Mouse (Mus musculus): ENCODE measurements at regions not wholly inside any gene's neighbourhood (a gene's known extent, or its start where the extent isn't known, plus 50 kb on each side); places are given as distances from the start of the nearest gene placed in this dataset.
A peak's percentile ranks its signal among the peaks of the same experiment; 100 is the strongest.

DNA sequence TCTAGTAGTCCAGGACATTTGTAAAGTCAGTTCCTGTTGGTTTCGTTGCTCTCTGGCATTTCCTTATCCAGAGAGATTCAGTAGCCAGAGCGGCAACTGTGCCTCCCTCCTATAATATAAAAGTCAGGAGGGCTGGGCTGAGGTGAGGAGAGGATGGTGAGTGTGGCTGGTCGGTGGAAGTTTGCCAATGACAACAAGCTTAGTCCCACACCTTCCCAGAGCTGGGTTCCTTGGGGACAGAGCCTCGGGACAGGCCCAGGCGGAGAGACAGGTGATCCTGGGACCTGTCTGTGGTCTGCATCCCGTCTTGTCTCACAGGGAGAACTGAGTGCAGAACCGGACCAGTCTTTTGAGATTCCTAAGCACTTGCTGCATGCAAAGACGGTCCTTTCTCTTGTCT is 136.5 kb downstream of the Gadd45g start:
- Histone ChIP-seq H3K36me3 (no peaks in the 10 kb centered on the region), H3K4me3 (no peak overlapping the region), H3K27ac (0 out of 2 replicates have a peak overlapping the region, but pooled peaks have one; percentile 35), H3K9me3 (peaks cover 4% of the 10 kb centered on the region; the same call in 1 of the 2 replicates), H3K27me3 (ENCODE audit: insufficient read depth, poor library complexity, severe bottlenecking) (no peaks in the 10 kb centered on the region), H3K4me1 (replicated peaks) (peaks cover 9% of the 10 kb centered on the region)
- no peak for DNase-seq (ENCODE audit: low spot score)
- WGBS = 90% methylated on average over 8 of the region's 8 CpGs

DNA sequence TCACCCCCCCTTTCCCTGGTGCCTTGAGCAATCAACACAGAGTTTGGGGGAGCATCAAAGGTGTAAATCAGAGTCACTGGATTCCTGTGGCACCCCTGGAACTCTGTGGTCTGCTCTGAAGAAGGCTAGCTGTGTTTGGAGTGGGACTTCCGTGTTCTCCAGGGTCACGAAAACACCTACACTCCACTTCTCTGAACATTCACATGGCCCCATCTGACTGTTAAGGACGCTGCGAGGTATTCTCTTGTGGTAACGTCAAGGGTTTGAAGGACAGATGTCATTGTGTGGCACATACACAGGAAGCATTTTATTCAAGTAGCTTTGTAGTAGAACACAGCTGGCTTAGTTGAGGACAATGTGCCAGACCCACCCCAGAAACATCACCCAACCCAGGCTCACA is 137.1 kb downstream of the Gadd45g start:
- Histone ChIP-seq H3K36me3 (no peaks in the 10 kb centered on the region), H3K4me1 (replicated peaks) (peaks cover 9% of the 10 kb centered on the region), H3K27ac (no peak overlapping the region), H3K4me3 (no peak overlapping the region), H3K27me3 (ENCODE audit: insufficient read depth, poor library complexity, severe bottlenecking) (no peaks in the 10 kb centered on the region), H3K9me3 (no peaks in the 10 kb centered on the region)
- 89% methylated on average over 5 of the region's 5 CpGs for WGBS
- no peak for DNase-seq (ENCODE audit: low spot score)

DNA sequence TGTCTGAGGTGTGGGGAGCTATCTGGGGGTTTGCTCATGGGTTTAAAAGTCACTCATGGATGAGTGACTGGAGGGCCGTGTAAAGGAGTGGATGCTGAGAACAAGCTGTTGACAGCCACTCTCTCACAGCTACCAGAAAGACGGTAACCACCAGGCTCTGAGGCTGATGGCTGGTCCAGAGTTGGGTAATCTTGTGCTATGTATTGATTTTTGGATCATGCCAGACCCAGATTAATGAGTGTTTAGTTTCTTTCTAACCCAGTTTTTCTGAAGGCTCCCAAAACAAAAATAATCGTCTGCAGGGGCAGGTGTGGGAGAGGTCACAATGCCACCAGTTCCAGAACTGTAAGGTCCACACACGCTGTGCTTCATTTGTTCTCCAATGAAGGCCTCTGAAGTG is 144.9 kb downstream of the Gadd45g start:
- no peaks in the 10 kb centered on the region for H3K36me3 ChIP-seq
- no peaks in the 10 kb centered on the region for H3K9me3 ChIP-seq
- DNase-seq (ENCODE audit: low spot score) = no peak
- 88% methylated on average over 4 of the region's 4 CpGs for WGBS
- H3K4me1 ChIP-seq (replicated peaks) = peaks cover under 1% of the 10 kb centered on the region; the same call in 1 of the 2 replicates
- no peaks in the 10 kb centered on the region for H3K27me3 ChIP-seq (ENCODE audit: insufficient read depth, poor library complexity, severe bottlenecking)
- H3K4me3 ChIP-seq = no peak overlapping the region
- H3K27ac ChIP-seq = no peak overlapping the region

DNA sequence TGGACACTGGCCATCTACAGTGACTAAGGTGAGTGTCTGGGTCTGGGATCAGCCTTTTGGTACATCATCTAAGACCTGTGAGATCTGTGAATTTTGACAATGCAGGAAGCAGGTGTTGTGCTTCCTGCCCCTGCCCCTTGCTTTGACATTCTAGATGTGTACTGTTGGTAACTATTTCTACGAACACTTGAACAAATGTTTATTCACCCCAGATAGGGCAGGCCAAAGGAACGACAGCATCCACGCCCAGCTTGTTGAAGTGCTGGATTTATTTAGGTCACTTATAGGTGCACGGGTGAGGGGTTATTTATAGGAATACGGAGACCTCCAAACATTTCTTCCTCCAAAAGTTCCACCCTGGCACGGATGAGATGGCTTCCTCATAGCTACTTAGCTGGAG is 146.4 kb downstream of the Gadd45g start:
- Histone ChIP-seq H3K27ac (no peak overlapping the region), H3K9me3 (no peaks in the 10 kb centered on the region), H3K36me3 (no peaks in the 10 kb centered on the region), H3K4me1 (replicated peaks) (peaks cover 5% of the 10 kb centered on the region; the same call in 1 of the 2 replicates), H3K27me3 (ENCODE audit: insufficient read depth, poor library complexity, severe bottlenecking) (no peaks in the 10 kb centered on the region), H3K4me3 (no peak overlapping the region)
- DNase-seq (ENCODE audit: low spot score) = no peak
- 88% methylated on average over 6 of the region's 6 CpGs for WGBS

DNA sequence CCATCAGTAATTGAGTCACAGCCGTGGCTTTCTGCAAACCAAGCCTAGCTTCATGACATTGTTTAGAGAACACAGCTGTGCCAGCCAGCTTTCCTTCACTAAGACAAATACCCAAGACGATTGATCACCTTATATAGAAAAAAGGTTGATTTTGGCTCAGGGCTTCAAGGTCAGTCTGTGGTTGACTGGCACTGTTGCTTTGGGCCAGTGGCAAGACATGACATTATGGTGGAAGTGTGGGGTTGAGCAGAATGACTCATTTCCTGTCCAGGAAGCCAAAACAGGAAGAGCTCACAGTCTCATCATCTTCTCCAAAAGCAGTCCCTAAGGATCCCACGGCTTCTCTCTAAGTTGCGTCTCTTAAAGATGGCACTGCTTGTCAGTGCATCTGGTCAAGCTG is 149.7 kb downstream of the Gadd45g start:
- no peak for DNase-seq (ENCODE audit: low spot score)
- no peak overlapping the region; the same call in 1 of the 2 replicates for H3K27ac ChIP-seq
- no peaks in the 10 kb centered on the region for H3K36me3 ChIP-seq
- no peaks in the 10 kb centered on the region for H3K9me3 ChIP-seq
- H3K4me1 ChIP-seq (replicated peaks) = peaks cover 7% of the 10 kb centered on the region; the same call in 1 of the 2 replicates
- no peak overlapping the region for H3K4me3 ChIP-seq
- 80% methylated on average over 4 of the region's 4 CpGs for WGBS
- H3K27me3 ChIP-seq (ENCODE audit: insufficient read depth, poor library complexity, severe bottlenecking) = no peaks in the 10 kb centered on the region

DNA sequence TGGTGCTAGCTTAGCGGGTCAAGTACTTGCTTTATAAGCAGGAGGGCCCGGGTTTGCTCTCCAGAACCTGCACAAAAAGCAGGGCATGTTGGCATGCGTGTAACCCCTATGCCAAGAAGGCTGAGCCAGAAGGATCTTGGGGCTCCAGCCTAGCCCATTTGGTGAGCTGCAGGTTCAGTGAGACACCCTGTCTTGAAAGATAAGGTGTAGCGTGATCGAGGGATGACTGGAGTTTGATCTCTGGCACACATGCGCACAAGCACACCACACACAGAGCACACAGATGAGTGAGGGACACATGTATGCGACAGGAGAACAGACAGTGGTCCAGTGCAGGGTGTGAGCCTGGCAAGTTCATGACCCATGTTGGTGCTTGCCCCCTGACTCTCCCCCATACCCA is 152.1 kb downstream of the Gadd45g start:
- WGBS = 94% methylated on average over 7 of the region's 7 CpGs
- Histone ChIP-seq H3K4me3 (no peak overlapping the region), H3K36me3 (no peaks in the 10 kb centered on the region), H3K27ac (no peak overlapping the region), H3K27me3 (ENCODE audit: insufficient read depth, poor library complexity, severe bottlenecking) (no peaks in the 10 kb centered on the region), H3K9me3 (no peaks in the 10 kb centered on the region), H3K4me1 (replicated peaks) (peaks cover 7% of the 10 kb centered on the region; the same call in 1 of the 2 replicates)
- no peak for DNase-seq (ENCODE audit: low spot score)

DNA sequence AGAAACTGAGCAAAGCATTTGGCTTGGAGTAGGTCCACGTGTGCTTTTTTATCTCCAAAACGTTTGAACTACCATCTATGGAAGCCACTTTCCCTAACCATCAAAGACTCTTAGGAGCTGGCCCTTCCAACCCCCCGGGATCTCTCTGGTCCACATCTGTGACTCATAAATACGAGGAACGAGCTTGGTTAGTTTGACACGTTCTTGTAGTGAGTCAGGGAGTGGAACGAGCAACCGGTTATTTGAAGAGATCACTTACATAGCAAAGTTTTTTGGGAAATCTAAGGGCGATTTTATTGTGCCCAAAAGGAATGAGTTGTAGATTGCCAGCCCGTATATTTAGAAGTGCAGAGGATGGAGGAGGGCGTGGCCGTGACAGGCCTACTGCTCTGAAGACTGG is 155.3 kb downstream of the Gadd45g start:
- H3K4me3 ChIP-seq = no peak overlapping the region
- 74% methylated on average over 12 of the region's 12 CpGs for WGBS
- no peak for DNase-seq (ENCODE audit: low spot score)
- H3K36me3 ChIP-seq = no peaks in the 10 kb centered on the region
- no peak overlapping the region for H3K27ac ChIP-seq
- H3K4me1 ChIP-seq (replicated peaks) = peaks cover 3% of the 10 kb centered on the region; the same call in 1 of the 2 replicates
- no peaks in the 10 kb centered on the region for H3K27me3 ChIP-seq (ENCODE audit: insufficient read depth, poor library complexity, severe bottlenecking)
- no peaks in the 10 kb centered on the region for H3K9me3 ChIP-seq

DNA sequence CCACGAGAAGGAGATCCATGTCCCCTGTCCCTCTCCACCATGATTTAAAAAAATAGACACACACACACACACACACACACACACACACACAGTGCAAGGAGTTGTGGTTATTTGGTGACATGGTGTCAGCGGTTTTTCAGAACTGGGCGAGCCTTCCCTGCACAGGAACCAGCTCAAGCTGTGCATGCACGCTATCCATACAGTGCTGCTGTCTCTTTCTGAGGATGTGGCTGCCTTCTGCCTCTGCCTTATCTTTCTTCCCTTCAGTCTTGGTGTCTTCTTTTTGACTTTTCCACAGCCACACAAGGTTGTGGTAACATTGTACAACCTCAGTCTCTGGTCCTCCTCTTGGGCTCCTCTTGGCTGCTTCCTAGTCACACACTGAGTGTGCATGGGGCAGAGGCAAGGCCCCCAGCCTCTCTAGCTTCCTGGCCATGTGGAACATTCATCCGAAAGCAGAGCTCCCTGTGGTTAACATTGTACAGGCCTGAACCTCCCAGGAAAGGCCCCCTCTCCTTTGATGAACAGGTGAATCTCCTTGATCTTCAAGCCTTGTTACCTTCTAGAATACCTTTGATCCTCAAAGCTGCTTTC is 157.6 kb downstream of the Gadd45g start:
- Histone ChIP-seq H3K27me3 (ENCODE audit: insufficient read depth, poor library complexity, severe bottlenecking) (no peaks in the 10 kb centered on the region), H3K4me3 (no peak overlapping the region), H3K27ac (no peak overlapping the region), H3K9me3 (no peaks in the 10 kb centered on the region), H3K36me3 (no peaks in the 10 kb centered on the region), H3K4me1 (replicated peaks) (peaks cover 3% of the 10 kb centered on the region)
- WGBS = 87% methylated on average over 5 of the region's 5 CpGs
- DNase-seq (ENCODE audit: low spot score) = no peak

DNA sequence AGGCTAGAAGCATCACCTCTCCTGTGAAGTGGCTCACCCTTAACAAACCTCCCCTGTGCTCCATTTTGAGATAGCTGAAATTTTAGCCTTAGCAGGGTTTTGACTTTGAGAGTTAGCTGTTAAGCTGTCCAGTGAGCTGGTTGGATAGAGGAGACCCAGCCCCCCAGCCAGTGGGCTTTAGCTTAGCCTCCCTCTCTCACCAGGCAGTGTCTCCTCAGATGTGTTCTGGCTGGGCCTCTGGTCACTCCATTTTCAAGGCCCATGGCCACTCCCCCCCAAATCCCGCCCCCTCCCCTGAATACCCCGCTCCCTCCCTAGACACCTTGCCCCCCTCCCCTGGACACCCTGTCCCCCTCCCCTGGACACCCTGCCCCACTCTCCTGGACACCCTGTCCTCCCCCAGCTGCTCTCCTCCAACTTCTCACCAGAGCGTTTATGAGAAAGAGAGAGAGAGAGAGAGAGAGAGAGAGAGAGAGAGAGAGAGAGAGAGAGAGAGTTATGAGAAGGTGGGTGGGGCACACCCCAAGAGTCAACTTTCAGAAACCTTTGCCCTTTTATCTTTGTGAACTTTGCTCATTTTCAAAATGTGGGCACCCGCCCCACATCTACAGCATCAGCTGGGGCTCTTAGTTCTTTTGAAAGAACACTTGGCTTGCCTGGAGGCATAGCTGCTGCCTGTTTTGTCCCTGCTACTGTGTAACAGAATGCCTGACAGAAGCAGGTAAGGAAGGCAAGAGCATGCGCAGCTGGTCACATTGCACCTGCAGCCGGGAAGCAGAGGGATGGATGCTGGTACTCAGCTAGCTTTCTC is 161.3 kb downstream of the Gadd45g start:
- Histone ChIP-seq H3K9me3 (no peaks in the 10 kb centered on the region), H3K4me1 (replicated peaks) (no peaks in the 10 kb centered on the region; the same call in 1 of the 2 replicates), H3K27ac (no peak overlapping the region), H3K4me3 (no peak overlapping the region), H3K27me3 (ENCODE audit: insufficient read depth, poor library complexity, severe bottlenecking) (no peaks in the 10 kb centered on the region; the same call in 1 of the 2 replicates), H3K36me3 (no peaks in the 10 kb centered on the region)
- DNase-seq (ENCODE audit: low spot score) = no peak
- 79% methylated on average over 6 of the region's 6 CpGs for WGBS

DNA sequence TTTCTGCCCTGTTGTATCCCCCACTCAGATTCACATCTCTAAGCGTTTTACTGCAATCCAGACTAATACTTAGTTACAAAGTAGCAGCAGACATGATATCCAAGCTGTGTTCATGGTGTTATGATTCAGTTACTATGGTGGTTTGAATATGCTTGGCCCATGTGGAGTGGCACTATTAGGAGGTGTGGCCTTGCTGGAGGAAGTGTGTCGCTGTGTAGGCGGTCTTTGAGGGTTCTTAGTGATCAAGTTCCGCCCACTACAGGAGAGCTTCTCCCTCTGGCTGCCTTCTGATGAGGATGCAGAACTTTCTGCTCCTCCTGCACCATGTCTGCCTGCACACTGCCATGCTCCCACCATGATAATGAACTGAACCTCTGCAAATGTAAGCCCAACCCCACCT is 162.8 kb downstream of the Gadd45g start:
- peaks cover 5% of the 10 kb centered on the region for H3K27me3 ChIP-seq (ENCODE audit: insufficient read depth, poor library complexity, severe bottlenecking)
- no peaks in the 10 kb centered on the region for H3K36me3 ChIP-seq
- H3K4me3 ChIP-seq = no peak overlapping the region
- H3K27ac ChIP-seq = no peak overlapping the region
- no peaks in the 10 kb centered on the region for H3K9me3 ChIP-seq
- no peak for DNase-seq (ENCODE audit: low spot score)
- H3K4me1 ChIP-seq (replicated peaks) = peaks cover 11% of the 10 kb centered on the region
- WGBS = 80% methylated on average over 4 of the region's 4 CpGs

DNA sequence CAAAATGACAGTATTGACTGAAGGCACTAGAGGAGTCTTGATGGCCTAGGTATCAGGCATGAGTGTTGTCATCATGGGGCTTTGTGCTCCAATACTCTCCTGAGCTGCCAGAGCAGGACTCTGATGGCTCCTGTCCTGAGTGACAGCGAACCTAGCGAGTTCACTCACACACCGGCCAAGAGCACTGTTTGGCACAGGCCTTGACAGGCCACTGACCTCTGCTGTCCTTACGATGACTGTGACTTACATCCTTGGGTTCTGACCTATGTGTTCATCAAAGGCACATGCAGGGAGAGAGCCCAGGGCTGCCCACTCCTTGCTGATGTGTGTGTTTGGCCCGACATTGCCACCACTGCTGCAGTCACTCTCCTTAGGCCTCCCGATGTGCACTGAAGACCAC is 163.3 kb downstream of the Gadd45g start:
- DNase-seq (ENCODE audit: low spot score) = no peak
- no peaks in the 10 kb centered on the region for H3K9me3 ChIP-seq
- WGBS = 88% methylated on average over 6 of the region's 6 CpGs
- no peak overlapping the region for H3K4me3 ChIP-seq
- H3K27ac ChIP-seq = no peak overlapping the region
- peaks cover 5% of the 10 kb centered on the region for H3K27me3 ChIP-seq (ENCODE audit: insufficient read depth, poor library complexity, severe bottlenecking)
- peaks cover 16% of the 10 kb centered on the region for H3K4me1 ChIP-seq (replicated peaks)
- no peaks in the 10 kb centered on the region for H3K36me3 ChIP-seq

DNA sequence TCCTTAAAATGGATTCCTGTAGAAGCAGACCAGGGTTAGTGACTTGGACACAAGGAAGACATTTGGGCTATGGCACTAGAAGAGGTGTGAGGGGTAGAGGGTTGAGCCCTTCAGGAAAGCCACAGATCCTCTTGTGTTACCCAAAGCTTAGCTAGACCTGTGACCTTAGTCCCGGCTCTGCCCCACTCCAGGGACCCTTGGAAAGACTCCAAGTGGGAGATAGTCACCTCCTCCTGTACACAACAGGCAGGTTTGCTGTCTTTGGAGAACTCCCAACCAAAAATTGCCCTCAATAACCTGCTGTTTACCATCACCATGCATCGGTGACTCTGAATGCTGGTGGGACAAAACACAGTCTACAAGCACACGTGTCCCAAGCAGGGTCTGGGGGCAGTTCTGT is 164.5 kb downstream of the Gadd45g start:
- H3K4me3 ChIP-seq = no peak overlapping the region
- DNase-seq (ENCODE audit: low spot score) = no peak
- peaks cover 28% of the 10 kb centered on the region for H3K4me1 ChIP-seq (replicated peaks)
- no peaks in the 10 kb centered on the region for H3K36me3 ChIP-seq
- no peak overlapping the region for H3K27ac ChIP-seq
- peaks cover 5% of the 10 kb centered on the region for H3K27me3 ChIP-seq (ENCODE audit: insufficient read depth, poor library complexity, severe bottlenecking)
- H3K9me3 ChIP-seq = no peaks in the 10 kb centered on the region
- WGBS = 74% methylated on average over 3 of the region's 3 CpGs

DNA sequence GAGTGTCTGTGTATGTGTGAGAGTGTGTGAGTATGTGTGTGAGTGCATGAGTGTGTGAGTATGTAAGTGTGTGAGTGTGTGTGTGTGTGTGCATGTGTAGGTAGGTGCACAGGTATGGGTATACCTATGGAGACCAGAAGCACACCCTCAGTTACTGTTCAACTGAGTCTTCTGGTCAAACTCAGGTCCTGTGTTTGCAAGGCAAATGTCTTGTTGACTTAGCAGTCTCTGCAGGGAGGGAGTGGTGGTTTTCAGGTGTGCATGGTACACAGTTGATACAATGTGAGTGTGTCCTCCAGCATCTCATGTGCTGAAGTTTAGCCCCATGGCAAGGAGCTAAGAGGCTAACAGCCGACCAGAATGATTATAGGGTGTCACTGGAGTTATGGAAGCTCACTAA is 166.7 kb downstream of the Gadd45g start:
- no peak for DNase-seq (ENCODE audit: low spot score)
- 67% methylated on average over 1 of the region's 1 CpGs for WGBS
- peaks cover 22% of the 10 kb centered on the region for H3K27me3 ChIP-seq (ENCODE audit: insufficient read depth, poor library complexity, severe bottlenecking)
- H3K27ac ChIP-seq = no peak overlapping the region; the same call in 1 of the 2 replicates
- H3K4me3 ChIP-seq = no peak overlapping the region
- peaks cover 40% of the 10 kb centered on the region for H3K4me1 ChIP-seq (replicated peaks)
- H3K36me3 ChIP-seq = no peaks in the 10 kb centered on the region
- H3K9me3 ChIP-seq = no peaks in the 10 kb centered on the region

Data from hindbrain, embryonic 10.5 days (tissue).